Mouse (Mus musculus) lung, postnatal 25 days (tissue): ENCODE data around the gene Elp1.

ENCODE experiments used
- DNase-seq: peaks from one replicate; pipeline ENCODE4 v3.0.0; 2022; ENCODE audit warnings: low spot score

Elp1 gene

DNA sequence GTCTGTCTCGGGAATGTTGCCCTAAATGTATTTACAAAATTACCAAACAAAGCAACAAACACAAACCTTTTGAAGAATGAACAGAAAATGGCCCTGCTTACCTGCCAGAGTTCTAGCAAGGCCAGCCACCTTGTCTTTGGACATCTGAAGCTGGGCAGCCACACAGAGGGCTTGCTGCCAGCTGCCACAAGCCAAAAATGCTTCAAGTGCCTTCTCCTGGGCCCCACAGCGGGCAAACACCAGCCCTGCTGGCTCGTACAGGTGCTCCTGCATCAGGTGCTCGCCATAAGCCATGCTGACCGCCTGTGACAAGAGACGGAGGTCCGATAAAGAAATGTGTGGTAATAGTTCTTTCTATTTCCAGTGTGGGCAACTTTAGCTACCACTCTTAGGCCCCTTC lies 33.2 kb downstream of the Elp1 start:
- DNase-seq, result peak; percentile 72

- DNase-seq, result peak; percentile 76
Measured at GRCm38 (mm10) chr4:56767861-56768284, 34.3 kb downstream of the Elp1 start.

DNA sequence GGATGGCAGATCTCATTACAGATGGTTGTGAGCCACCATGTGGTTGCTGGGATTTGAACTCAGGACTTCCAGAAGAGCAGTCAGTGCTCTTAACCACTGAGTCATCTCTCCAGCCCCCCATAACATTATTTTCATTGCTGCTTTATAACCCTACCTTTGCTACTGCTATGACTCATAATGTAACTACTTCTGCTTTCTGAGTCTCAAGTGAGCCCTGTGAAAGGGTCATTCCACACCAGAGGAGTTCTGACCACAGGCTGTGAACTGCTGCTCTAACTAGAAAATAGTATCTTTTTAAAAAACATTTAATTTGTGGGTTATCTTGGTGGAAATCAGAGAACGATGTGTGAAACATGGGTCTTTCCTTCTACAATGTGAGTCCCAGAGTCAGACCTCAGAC lies 44.4 kb downstream of the Elp1 start:
- DNase-seq, result no peak

DNA sequence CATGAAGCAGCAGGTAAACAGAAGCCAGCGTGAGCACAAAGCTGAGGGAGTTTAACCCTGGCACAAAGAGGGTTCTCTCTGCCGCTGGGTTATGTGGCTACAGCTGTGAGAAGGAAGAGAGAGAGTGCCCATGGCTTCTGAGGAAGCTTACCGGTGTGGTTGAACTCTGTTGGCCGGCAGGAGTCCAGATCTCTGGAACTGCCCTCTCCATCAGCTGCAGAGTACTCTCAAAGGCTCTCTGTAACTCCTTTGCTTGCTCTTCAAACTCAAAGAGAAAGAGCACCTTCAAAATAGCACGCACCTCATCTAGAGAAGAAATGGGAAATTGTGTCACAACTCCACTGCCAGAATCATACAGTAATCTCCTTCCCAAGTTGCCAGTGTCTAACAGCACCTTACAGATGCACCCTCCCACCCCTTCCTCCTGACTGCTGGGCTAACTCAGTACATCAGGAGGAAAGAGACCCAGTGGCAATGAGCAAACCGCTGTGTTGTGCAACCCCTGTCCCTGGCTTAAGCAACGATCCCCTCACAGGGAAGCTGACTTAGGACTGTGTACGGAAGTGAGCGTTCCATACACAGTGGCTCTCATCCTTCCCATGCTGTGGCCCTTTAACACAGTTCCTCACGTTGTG lies 45.0 kb downstream of the Elp1 start:
- peak; percentile 80 for DNase-seq

DNA sequence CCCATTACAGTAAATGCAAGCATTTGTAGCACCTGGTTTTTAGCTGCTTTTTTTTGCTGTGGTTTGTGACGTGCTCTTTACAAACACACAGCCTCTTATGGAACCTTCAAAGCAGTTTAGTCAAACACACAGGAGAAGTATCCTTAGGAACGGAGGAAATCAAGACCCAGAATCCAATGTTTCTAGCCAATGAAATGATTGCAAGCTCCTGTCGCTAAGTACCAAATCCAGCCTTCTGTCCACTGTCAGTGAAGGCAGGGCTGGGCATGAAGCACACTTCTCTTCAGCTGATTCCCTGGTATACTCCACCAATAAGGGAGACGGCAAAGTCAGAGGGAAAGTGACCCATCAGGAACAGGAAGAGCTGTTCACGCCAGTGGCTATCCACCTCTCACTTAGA lies 46.1 kb downstream of the Elp1 start:
- peak; percentile 57 for DNase-seq

- DNase-seq, result no peak
Measured at GRCm38 (mm10) chr4:56747456-56747855, 54.7 kb downstream of the Elp1 start.

GRCm38 (mm10) chr4:56746345-56746744 lies 55.8 kb downstream of the Elp1 start:
- DNase-seq, result no peak

DNA sequence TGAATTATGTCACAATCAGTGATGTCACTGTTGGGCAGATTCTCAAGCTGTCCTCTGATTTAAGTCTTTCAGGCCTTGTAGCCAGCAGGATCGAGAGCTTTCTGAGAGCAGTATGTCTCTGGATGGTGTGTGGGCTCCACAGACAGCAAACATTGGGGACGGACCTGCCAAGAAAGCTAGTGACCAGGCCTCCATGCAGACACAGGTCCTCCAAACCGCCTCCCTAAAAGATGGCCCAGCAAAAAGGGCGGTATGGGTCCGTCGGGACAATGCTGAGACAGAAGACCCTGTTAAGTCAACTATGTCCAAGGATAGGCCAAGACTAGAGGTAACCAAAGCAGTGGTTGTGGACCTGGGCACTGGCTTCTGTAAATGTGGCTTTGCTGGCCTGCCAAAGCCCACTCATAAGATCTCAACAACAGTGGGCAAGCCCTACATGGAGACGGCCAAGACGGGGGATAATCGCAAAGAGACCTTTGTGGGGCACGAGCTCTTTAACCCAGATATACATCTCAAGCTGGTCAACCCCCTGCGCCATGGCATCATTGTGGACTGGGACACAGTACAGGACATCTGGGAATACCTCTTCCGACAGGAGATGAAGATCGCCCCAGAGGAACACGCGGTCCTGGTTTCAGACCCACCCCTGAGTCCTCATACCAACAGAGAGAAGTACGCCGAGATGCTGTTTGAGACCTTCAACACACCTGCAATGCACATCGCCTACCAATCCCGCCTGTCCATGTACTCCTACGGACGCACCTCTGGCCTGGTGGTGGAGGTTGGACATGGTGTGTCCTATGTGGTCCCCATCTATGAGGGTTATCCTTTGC lies 58.6 kb downstream of the Elp1 start, which contains the start of gene Actl7a:
Gene Actl7a, plus strand, starts transcription at position 51 of the 833 bp plus-strand sequence.
- DNase-seq, result no peak

DNA sequence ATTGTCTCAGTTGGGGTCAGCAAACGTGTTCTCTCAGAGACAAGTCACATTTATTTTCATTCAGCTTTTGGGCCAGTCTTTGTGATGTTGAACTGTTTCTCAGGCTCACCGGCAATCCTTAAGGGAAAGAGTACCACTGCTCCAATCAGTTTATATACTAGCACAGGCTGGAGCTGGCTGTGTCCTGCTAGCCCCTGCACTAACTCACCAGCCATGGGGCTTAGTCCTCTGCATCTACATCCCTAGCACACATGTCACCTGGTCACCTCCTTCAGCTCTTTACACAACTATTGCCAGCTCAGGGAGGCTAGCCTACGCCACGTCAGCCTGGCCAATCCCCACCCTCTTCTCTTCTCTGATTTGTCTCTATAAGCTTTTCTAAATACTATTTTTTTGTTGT lies 59.4 kb downstream of the Elp1 start:
- no peak for DNase-seq

DNA sequence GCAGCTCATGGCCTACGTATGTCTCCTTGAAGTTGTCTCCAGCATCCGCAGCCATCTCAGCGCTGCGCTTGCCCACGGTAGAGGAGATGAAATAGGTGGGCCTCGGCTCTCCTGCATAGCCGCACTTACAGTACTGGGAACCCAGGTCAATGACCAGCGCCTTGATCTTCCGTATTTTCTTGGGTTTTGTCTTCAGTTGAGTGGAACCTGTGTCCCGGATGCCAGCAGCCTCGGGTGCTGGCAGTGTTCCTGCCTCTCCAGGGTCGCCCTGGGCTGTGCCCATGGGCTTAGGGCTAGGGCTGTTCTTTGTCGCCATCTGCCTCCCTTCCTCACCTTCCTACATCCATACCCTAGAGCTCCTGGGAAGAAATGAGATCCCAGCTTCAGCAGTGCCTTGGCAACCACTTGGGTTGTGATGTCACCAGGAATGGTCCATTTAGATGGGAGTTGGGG lies 61.1 kb downstream of the Elp1 start, which contains the start of gene Actl7b:
Gene Actl7b, minus strand, starts transcription at position 403 of the 453 bp plus-strand sequence.
- no peak for DNase-seq

DNA sequence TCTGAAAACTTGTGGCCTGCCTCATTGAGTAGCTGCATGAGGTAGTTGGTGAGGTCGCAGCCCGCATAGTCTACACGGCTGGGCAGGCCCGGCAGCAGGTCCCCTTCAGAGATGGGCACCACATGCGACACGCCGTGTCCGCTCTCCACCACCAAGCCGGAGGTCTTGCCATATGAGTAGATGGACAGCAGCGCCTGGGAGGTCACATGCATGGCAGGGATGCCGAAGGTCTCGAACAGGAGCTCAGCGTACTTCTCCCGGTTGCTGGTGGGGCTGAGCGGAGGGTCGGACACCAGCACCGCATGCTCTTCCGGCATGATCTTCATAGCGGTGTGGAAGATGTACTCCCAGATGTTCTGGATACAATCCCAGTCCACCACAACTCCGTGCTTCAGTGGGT lies 61.5 kb downstream of the Elp1 start:
- DNase-seq, result no peak

DNA sequence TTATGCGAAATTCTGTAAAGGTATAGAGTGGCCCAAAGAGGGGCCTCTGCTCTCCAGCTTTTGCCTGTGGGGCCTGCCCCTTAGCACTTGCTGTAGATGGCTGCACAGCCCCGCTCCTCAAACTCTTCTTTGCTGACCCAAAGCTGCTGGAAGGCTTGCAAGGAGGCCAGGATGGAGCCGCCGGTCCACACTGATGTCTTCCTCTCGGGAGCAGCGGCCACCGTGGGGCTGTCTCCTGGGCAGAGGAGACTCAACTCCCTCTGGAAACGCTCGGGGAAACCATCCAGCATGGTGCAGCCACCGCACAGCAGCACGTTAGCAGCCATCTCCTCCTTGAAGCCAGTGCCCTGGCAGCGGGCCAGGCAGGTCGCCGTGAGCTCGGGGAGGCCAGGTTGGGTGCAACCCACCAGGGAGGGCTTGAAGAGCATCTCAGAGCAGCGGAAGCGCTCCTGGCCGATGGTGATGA lies 62.1 kb downstream of the Elp1 start, which contains the start of gene Gm26657:
Gene Gm26657, plus strand, starts transcription at position 51 of the 466 bp plus-strand sequence.
- no peak for DNase-seq

DNA sequence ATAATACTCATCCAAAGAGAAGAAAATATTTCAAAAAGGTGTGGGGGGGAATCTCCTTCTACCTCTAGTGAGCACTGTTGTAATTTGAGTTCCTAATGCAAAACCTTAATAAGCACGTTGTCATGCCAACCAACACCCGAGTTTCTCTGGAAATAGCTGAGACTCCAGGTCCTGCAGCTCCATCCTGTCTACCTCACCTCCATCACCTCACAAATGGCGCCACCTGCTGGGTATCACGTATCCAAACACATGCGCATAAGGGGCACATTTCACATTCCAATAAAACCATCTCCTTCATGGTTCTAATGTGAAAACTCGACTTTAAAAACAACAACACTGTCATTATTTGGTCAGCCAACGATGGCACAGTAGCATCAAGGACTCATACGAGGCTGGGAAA lies 76.3 kb downstream of the Elp1 start:
- DNase-seq, result no peak

DNA sequence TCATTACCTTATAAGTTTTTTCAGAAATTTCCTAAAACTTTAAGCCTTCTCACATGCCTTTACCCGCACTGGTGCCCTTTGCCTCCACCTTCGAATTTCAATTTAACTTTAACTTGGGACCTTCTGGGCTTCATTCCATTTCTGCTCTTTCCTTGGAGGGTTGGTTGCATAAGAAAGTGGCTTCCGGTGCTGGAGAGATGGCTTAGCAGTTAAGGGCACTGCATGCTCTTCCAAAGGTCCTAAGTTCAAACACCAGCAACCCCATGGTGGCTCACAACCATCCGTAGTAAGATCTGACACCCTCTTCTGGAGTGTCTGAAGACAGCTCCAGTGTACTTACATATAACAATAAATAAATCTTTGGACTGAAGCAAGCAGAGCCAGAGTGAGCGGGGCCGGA lies 78.9 kb downstream of the Elp1 start:
- DNase-seq, result no peak

- no peak for DNase-seq
Measured at GRCm38 (mm10) chr4:56722346-56722745, 79.8 kb downstream of the Elp1 start.

DNA sequence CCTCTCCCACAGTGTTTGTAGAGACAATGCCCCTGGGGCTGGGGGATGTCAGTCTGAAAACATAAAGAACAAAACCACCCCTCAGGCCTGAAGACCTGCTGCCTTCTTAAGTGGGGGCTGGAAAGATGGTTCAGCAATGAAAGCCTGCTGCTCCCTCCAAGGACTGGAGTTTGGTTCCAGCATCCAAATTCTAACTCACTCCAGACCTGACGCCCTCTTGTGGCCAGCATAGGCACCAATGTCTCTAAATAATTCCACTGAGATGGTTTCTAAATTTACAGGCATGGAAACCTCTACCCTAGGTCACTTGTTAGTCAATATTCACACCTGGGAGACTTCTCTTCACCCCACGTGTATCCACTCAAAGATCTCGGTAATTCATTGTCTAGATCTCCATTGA lies 80.7 kb downstream of the Elp1 start:
- DNase-seq, result no peak

DNA sequence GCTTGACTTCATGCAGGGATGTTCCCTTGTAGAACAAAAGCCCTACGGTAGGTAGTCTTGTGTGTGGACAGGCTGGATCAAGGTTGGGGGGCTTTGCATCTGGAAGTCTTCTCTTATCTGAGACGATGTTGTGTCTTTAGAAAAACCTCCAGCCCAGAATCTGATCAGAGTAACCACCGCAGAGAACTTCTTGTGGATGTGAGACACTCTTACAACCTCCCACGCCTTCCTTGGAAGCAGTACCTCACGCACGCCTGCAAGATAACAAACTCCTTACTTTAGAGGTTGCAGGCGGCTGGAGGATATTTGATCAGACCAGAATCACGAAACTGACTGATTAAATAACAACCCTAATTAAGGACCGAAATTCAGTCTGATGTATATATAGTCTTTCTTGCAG lies 81.7 kb downstream of the Elp1 start:
- no peak for DNase-seq

GRCm38 (mm10) chr4:56719456-56719855 lies 82.7 kb downstream of the Elp1 start:
- DNase-seq, result no peak

DNA sequence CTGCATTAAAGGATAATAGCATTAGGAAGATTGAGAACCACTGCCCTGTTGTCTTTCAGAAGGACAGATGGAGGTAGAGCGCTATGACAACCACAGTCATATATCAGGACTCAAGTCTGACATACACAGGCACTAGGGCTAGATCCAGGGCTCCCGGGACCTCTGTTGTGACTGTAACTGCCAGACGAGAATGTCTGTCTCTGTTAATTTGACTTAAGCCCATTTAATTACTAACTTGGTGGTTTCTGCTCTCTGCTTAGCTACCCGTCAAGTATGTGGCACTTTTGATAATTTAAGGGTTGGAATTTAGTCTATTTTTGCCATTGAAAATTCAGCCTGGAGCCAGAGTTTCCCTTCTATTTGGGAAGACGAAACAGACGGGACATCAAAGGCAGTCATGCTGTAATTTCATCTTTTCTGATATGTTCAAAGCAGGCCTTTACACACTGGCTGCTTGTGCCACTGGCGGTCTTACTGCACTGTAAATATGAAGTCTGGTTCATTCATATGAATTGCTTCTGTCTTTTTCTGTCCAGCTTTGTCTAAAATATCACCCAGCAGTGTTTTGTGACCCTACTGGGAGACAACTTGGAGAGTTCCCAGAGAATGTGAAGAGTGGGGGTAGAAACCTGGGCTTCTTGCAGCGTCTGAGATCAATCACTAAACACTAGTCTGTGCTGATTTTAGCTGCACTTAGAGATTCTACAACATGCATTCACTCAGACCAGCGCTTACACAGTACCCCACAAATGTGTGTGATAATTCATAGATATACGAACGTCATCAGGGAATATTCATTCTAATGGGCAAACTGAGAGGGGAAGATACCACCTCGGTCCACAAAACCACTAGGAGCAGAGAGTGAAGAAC lies 83.3 kb downstream of the Elp1 start:
- no peak for DNase-seq

- no peak for DNase-seq
Measured at GRCm38 (mm10) chr4:56717932-56718331, 84.2 kb downstream of the Elp1 start.

GRCm38 (mm10) chr4:56716801-56717200 lies 85.3 kb downstream of the Elp1 start:
- no peak for DNase-seq

- DNase-seq, result no peak
Measured at GRCm38 (mm10) chr4:56713155-56713554, 89.0 kb downstream of the Elp1 start.
